Mouse (Mus musculus) spleen, postnatal 36 days (tissue): ENCODE data around the gene Slc16a6.

Experiments used
- DNase-seq, 2 experiments: peaks; one replicate each; pipeline ENCODE4 v3.0.0; 2022; ENCODE audit warnings: low spot score in 2 of 2, mixed read lengths in 1 of 2

Slc16a6 gene

DNA sequence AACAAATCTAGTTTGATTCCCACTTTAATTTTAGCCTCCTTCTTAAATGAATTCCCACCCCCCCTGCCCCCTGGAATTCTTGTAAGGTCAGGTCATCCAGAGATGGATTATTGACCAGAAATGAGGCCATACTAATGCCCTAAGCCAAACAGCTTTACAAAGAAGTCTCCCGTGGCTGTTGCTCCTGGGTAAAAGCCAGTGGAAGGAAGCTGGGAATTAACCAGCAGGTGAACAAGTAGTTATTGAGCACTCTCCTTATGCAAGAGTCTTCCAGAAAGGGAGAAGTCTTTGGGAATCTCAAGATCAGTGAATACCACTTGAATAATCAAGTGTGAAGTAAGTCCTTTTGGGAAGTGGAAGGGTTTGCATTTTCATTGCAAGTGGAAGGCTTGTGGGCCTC is 13.7 kb upstream of the Slc16a6 start:
- no peak for DNase-seq

DNA sequence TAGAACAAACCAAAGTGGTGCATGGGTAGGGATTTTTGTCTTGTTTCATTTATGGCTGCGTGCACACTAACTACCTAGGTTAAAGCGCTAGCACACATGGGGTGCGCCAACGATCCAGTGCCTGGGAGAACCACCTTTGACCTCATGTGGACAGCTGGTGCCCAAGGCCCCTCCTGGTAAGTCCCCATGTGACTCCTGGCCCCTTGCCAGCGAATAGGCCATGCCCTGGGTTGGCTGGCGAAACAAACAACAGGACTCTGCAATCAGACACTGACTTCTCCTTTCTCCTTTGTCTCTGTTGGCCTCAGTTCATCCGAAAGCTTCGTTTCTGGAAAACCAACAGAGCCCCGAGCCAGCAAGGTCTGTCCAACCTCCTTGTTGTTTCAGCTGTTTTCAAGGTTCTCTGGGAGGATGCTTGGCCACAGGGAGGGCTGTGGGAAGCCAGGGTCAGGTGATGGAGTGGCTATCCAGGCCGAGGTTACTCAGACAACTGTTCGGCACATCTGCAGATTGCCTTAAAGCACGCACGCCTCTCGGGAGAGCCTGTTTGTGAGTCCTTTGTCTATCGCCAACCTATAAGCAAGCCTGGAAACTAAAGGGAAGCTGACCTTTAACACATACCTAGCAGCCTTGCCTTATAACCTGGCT is 12.1 kb upstream of the Slc16a6 start:
- peak in 1 of 2 experiments; percentile 45 for DNase-seq

DNA sequence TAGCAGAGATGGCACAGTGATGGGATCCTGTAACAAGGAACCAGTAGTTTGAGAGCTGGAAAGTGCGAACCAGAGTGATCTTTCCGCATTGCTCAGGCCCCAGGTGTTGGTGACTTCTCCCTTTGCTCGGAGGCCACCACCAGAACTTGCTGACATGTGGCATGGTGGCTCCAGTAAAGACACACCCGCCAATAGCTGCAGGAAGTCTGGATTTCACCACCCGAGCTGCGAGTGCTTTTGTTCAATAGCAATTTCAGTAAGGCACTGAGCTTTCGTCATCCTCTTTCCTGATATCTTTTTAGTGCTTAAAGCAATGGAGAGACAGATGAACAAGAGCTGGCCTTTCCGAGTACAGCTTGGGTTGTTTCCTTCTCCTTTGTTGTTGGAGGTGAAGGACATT is 7.0 kb upstream of the Slc16a6 start:
- DNase-seq, result peak in 1 of 2 experiments; percentile 29

DNA sequence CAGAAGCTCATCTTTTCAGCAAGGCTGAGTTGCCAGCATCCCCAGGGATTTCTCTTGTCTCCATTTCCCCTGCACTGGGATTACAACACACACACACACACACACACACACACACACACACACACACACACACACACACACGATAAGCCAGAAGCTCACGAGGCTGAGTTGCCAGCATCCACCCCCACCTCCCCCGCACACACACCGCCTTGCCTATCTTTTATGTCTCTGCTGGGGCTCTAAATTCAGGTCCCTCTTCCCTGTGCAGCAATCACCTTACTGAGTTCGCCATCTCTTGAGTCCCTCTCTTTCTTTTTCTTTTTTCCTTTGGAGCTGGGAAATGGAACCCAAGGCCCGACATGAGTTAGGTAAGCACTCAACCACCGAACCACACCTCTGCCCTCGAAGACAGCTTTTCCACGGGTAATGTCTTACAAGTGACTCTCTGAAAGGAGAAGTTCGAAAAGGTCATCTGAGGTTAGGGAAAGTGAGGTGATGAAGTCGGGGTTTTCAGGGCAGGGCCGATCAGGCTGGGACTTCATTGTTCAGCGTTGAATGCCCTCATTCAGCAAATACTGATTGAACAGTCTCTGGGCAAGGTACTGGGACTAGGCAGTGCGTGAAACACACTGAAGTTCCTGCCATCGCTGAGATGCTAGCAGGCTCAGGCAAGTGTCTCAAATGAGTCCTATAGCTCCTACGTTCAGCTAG is 6.3 kb upstream of the Slc16a6 start:
- DNase-seq, result peak in 1 of 2 experiments; percentile 29

DNA sequence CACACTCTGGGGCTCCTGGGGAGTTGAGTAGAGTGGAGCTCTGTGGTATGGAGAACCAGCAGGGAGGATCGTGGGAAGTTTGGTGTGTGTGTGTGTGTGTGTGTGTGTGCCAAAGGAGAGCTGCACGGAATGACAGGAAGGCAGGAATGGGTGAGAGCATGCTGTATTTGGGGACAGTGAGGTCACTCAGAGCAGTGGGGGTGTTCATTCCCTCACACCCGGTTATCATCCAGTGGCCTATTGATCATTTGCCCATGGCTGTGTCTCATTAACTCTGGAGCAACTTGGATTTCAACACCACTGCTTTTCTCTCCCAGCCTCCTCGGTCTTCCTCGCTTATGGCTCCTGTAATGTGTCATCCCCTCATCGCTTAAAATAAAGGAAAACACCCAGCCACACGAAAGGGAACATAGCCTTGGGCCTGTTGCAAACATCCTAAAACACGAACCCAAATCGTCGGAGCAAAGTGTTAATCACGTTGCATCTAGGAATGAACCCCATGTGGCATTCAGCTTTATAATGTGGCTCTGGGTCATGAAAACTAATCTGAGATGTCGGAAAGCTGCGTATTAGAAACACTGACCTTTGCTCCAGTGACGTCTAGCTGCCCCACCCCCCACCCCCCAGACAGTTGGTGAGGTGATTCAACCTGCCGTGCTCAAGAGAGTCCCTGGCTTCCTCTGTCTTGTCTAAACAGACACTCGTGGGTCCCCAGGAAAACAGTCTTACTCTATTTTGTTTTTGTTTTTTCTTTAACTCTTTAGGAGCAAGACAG is 4.4 kb upstream of the Slc16a6 start:
- no peak for DNase-seq

DNA sequence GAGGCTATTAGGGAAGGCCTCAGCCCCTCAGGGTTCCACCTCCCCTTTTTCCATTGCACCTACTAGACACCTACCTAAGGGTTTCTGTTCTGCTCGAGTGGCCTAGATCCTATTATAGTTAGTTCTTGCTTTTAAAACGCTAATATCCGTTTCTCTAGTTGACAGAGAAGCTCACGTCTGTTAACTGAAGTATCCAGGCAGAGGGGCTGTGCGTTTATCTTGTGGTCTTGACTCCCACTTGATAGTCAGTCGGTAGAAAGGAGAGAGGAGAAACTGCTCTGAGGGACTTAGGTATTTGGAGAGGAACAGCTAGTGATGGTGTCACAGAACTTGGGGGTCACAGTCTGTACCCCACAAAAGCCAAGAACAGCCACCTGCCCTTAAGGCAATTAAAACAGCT is 3.3 kb upstream of the Slc16a6 start:
- no peak for DNase-seq

DNA sequence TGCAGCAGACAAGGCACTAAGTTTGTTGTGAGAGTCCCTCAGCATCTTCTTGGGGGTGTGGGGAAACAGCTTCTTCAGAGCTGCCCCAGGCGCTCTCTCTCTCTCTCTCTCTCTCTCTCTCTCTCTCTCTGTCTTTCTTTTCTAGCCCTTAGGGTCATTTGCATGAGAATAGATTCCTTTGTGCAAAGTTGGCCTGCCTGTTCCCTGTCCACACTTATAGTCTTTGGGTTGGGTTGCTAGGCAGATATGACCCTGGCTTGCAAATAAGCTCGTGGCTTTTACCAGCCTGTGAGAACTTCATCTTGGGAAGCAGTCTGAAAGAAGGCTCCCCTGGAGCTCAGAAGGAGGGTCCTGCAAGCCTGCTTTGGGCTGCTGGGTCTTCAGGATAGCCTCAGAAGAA is 2.8 kb upstream of the Slc16a6 start:
- no peak for DNase-seq

DNA sequence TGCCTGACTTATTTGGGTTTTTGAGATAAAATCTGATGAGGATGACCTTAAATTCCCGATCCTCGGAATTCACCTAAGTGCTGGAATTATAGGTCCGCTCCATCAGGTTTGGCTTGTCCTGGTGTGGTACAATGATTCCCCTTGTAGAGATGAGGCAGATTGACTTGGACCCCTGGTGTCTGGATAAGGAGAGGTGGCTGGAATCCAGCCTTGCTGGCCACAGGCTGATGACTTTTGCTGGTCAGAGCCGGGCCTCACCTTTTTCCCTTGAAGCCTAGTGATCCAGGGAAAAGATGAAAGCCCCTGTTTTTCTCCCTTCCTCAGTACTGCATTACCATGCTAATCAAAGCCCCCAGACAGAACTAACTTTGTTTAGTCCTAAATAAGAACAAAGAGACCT is 2.3 kb upstream of the Slc16a6 start:
- no peak for DNase-seq

DNA sequence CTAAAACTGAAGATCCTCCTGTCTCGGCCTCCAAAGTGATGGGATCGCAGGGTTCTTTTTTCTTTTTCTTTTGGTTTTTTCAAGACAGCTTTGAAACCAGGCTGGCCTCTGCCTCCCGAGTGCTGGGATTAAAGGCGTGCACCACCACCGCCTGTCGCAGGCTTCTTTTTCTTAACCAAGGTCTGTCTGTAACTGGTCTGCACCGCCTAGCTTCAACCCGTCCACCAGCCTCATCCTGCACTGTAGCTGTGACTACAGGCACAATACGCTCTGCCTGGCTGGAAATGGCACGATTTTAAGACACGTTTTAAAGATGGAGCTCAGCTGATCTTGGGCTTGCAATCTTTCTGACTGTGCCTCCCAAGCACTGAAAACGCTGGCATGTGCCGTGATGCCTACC is 1.4 kb upstream of the Slc16a6 start:
- no peak for DNase-seq

DNA sequence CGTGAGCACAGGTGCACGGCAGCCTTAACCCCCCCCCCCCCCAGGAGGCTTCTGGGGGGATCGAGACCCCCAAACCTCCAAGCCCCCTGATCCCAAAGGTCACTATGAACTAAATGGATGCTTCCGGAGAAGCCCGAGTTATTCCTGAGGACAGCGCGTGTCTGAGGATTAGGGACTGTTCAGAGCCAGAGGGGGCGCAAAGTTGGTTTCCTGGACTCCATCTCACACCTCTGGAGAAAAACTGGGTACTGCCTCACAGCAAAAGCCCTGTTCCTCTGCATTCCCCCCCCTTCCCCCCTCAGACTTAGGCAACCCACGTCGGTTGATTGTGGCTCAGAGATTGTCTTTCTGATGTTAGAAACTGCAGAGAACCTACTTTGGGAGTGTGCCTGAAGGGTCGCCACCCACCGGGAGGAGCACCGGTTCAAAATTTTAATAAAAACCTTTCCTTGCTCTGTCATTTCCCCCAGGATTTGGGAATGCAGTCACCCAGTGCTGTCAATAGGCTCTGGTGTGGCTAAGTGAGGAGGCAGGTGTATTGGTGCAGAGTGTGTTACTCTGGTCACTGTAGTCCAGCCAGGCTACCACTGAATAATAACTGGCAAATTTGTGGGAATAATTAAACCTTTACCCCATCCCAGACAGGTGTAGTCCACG is 816 bp upstream of the Slc16a6 start:
- no peak for DNase-seq

DNA sequence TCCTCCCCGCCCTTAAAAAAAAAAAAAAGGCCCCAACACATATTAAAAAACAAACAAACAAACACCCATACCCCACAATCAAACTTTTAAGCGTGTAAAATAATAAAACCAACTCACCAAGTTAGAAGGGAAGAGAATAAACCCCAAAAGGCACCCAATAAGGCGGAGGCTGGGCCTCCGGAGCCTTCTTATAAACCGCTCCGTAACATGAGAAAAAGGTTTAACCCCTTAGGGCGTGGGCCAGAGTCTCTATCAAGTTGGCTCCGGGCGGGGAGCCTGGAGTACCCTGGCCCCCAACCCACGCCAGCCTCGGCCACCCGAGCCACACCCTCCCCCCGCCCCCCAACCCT is 602 bp downstream of the Slc16a6 start:
- no peak for DNase-seq

DNA sequence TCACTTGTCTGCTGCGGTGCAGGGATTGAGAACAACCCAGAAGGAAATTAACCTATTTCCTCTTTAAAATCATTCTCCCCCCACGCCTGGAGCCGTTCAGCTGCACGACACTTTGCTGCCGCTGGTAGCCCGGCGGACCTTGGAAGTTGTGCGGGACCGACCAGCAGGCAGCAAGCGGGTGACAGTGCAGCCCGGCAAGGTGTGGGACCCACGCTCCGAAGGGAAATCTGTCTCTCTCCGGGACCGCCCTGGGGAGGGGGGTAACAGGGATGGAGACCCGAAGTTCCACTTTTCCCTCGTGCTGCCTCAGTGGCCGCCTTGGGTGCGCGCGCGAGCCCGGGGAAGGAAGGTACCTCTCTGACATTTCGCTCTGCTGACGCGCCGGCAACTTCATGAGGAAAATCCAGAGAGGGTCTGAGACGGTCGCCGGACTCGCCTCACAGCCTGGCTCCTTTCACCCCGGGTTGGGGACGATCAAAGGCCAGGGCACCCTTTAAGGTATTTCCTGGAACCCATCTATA is 1.2 kb downstream of the Slc16a6 start:
- peak; percentile 30 to 46 for DNase-seq

DNA sequence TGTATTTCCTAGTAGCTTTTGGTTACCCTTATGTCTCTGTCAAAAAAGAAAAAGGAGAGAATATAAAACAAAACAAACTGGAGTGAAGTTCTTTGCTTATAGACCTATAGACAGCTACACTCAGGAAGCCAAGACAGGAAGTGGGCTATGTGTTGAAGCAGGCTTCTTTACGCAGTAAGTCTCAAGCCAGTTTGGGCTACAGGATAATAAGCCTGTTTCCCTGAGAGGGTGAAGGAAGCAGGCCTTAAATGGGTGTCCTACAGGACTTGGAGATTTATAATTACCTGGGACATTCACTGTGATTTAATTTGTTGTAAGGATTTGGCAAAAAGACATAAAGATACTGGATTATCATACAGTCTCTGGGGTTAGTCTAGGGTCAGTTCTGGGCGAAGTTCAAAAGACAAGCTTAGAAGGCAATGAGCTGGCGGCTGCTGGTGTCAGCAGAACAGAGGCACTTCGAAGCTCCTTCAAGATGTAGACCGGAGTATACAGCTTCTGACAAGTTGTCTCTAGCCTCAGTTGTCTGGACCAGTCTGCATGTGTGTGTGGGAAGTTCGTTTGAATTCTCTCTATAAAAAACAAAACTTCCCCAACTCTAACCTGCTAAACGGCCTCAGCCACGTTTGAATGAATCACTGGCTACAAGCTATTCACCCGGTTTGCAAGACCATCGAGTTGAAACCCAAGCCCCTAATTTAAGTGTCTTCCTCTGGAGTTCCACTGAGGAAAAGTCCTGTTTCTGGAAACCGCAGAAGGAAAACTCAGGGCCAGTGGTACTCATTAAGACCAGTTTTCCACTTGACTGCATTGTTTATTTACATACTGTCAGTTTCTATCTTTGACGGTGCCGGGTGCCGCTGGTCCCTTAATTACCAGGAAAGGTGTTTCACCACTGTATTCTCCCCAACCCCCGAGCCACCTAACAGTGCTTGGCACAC is 2.2 kb downstream of the Slc16a6 start:
- DNase-seq, result peak; percentile 23 to 43

DNA sequence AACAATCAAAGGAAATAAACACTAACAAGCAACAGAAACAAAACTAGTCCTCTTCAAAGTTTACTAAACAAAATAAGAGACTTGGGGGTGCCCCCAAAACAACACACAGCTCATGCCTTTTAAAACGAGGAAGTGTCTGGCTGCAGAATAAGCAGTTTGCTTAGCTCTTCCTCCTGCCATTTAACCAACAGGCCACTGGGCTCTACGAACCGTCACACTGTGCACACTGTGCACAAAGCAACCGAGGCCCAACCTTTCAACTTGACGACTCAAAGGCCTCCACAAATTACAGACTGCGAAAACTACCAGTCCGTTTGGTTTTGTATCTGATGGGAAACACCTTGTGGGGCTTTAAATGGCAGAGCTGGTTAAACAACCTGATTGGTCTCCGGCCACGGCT is 3.2 kb downstream of the Slc16a6 start:
- peak; percentile 54 to 62 for DNase-seq

DNA sequence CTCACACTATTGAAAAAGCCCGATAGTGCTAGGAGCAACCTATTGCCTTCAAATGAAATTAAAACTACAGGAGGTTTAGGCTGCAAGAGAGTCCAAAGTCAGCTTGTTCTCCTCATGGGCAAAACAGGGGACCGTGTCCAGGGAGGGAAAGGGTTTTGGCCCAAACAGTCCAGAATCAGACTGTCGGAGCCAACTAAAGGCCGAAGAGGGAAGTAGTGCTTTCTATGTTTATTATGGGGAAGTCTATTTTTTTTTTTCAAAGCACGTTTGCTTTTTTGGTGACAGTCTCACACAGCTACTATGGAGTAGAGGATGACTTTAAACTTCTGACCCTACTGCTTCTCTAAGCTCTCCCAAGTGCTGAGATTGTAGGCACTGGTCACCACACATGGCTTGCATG is 5.3 kb downstream of the Slc16a6 start:
- no peak for DNase-seq

DNA sequence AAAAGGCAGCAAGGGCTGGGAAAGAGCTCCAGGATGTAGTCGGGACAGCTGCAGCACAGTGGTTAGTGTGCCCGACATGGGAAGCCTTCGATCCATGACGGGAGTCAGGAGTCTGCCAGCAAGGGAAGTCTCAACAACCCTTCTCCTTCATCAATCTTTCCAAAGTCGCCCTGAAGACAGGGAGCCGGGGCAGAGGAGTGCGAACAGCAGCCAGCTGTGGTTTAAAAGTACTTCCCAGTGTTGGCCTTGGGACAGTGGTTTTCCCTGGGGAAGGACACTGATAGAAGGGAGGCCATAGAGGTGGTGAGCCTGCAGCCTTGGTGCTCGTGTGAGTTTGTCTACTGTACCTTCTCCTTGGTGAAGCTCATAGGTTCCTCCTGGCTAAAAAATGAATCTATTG is 6.4 kb downstream of the Slc16a6 start:
- DNase-seq, result no peak

DNA sequence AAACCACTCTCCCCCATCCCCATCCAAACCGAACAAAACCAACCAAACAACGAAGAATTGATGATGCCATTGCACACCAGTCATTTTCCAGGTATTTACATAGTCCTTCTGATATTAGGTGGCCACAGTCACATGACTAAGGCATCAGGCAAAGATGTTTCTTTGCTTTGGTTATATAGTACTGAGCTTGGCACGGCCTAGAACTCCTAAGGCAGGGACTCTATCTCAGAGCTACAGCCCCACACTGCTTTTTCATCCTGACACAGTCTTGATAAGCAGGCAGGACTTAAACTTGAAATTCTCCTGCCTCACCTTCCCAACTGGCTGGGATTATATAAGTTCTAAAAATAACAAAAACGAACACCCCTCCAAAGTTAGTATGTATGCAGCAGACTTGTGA is 8.3 kb downstream of the Slc16a6 start:
- no peak for DNase-seq

DNA sequence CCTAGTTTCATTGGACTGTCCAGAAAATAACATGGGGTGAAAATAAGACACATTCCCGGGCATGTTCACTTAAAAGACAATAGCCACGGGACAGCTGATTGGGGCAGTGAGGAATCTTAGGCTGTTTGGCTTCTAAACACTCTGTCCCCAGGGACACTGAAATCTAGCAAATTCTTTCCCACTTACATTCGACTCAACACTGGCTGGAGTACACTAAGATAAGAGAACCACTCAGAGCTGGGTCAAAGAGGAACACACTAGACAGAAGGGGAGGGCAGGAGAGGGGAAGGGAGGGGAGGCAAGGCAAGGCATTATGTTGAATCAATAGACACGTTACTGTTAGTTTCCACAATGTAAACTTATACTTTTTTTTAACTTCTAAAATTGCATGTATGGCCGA is 12.8 kb downstream of the Slc16a6 start:
- DNase-seq, result no peak

DNA sequence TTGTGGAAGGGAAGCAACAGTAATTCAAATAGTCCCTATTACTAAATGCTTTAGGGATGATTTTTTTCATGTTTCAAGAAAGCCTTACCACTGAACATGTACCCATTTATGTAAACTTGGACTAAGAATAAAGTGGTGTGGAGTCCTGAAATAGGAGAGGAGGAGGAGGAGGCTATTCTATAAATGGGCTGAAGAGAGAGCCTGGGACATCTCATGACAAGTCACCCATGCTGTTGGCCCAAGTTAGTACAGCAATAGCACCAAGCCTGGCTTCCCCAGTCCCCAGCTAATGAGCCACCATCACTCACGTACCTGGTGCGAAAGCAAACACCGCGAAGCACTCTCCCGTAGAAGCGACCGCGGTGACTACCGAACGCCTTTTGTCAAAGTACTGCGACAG is 15.2 kb downstream of the Slc16a6 start:
- no peak for DNase-seq

DNA sequence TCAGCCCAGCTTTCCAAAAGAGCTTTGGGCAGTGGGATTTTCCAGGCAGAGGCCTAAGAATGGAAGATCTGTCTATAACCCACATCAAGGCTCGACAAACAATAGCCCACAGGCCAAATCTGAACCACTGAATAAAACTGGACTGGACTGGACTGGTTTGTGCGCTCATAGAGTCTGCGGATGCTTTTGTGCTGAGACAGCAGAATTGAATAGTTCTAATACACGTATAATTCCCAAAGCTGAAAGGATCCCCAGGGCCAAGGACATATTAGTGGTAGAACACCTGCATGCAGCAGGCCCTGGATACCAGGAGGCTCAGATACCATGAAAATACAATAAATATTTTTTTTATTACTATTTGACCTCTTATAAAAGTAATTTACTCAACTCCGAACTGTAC is 17.1 kb downstream of the Slc16a6 start:
- DNase-seq, result no peak

DNA sequence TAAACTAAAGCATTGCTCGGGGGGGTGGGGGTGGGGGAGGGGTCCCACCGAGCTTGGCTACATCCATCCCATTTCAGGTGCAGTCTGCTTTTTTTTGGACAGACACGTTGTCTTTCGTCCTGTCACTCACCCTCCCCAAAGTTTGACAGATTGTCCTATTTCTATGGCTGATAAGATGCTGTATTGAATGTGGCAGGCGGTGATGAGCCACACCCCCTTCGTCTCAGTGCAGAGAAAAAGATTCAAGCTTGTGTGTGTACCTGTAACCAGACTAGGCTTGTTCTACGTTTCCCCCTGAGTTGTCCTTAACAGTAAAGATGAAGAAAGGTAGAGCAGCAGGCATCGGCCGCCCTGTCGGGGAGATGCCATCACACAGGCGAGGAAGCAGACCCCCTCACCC is 22.2 kb downstream of the Slc16a6 start:
- DNase-seq, result no peak
